Mouse (Mus musculus): Measurements from ENCODE around the gene Cep350.

The Cep350 gene

GRCm38 (mm10) chr1:155809706-155810442 lies 163.2 kb downstream of the Cep350 start:
- DNase-seq (ENCODE audit: low read depth), result no peak

GRCm38 (mm10) chr1:155808261-155808660 lies 164.8 kb downstream of the Cep350 start:
- DNase-seq (ENCODE audit: low read depth), result no peak

- no peak for DNase-seq (ENCODE audit: low read depth)
These were observed 167.4 kb downstream of the Cep350 start for GRCm38 (mm10) chr1:155805607-155806006.

GRCm38 (mm10) chr1:155801014-155801991 lies 171.8 kb downstream of the Cep350 start:
- DNase-seq (ENCODE audit: low read depth), result no peak

- no peak for DNase-seq (ENCODE audit: low read depth)
These were observed 175.1 kb downstream of the Cep350 start for GRCm38 (mm10) chr1:155798000-155798399.

- no peak for DNase-seq (ENCODE audit: low read depth)
These were observed 175.6 kb downstream of the Cep350 start for GRCm38 (mm10) chr1:155797425-155797824.

GRCm38 (mm10) chr1:155796757-155797405 lies 176.2 kb downstream of the Cep350 start:
- DNase-seq (ENCODE audit: low read depth), result no peak

GRCm38 (mm10) chr1:155795791-155796233 lies 177.2 kb downstream of the Cep350 start:
- no peak for DNase-seq (ENCODE audit: low read depth)

Measured in c-Kit-positive CD71-negative TER-119-negative erythroid progenitor cells, embryonic 14.5 days (primary cell).